Mouse (Mus musculus): ENCODE measurements around the gene Pltp. TPM values are rescaled to one million over a fixed set of nuclear protein-coding genes. Genes with fewer than 3 reads are reported as not detected.
"Not testable (repeated sequence)": the region's sequence is repeated elsewhere in the genome, so short reads cannot be mapped to it uniquely, and the experiment has no call there.

Pltp gene
- polyA plus RNA-seq, 1 experiment from 2014 or later = 193 TPM

DNA sequence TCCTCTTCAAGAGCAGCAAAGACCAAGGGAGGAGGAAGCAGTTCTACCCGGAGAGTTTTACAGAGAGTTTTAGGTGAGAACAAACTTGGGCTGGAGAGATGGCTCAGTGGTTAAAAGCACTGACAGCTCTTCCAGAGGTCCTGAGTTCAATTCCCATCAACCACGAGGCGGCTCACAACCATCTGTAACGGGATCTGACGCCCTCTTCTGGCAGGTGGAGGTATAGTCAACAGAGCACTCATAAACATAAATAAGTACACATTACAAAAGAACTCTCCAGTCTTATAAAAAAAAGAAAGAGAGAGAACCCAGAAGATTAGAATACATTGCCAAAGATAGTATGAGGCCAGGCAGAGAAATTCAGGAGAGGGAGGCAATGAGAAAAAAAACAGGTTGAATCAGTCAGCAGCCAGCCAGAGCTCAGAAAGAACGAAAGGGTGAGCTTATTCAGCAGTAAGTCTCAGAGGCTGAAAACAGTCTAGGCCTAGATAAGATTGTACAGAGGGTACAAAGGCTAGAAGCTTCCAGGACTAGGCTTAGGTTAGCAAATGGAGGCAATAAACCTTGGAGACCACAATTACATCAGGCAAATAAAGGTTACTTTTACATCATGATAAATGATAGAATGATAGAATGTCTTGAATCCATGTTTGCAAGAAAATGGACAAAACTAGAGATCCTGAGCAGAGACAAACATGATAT lies 14.2 kb upstream of the Pltp start:
- H3K36me3 ChIP-seq (ENCODE audit: control insufficient read depth, insufficient read depth, low read length) = no peaks in the 10 kb centered on the region

DNA sequence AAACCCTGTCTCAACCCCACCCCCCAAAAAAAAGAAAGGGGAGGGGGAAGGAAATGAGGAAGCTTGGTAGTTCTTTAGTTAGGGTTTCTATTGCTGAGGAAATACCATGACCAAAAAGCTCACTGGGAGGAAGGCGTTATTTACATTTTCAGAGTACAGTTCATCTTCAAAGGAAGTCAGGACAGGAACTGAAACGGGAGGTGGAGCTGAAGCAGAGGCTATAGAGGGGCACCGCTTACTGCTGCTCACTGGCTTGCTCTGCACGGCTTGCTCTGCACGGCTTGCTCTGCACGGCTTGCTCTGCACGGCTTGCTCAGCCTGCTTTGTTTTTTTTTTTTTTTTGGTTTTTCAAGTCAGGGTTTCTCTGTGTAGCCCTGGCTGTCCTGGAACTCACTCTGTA lies 11.0 kb upstream of the Pltp start:
- no peak overlapping the region for H3K4me2 ChIP-seq (ENCODE audit: low read depth, low read length)
- no peak overlapping the region for H3K4me3 ChIP-seq (ENCODE audit: low read length)
- peaks cover 3% of the 10 kb centered on the region; the same call in 1 of the 2 replicates for H3K4me1 ChIP-seq (replicated peaks; ENCODE audit: control insufficient read depth, insufficient read depth, low read length)
- no peaks in the 10 kb centered on the region for H3K27me3 ChIP-seq (ENCODE audit: control insufficient read depth, insufficient read depth, low read depth, low read length)
- no peaks in the 10 kb centered on the region for H3K36me3 ChIP-seq (ENCODE audit: control insufficient read depth, insufficient read depth, low read length)
- H3K9ac ChIP-seq (ENCODE audit: low read length) = no peak overlapping the region
- ATAC-seq (ENCODE audit: low read depth) = peak; percentile 47
- 32% methylated on average over 7 of the region's 7 CpGs for WGBS
- peaks cover 7% of the 10 kb centered on the region for H3K9me3 ChIP-seq (ENCODE audit: control insufficient read depth, low read length)
- H3K27ac ChIP-seq (ENCODE audit: low read length) = peak overlapping the region; percentile 89; the same call in 1 of the 2 replicates

More for the DNA sequence above, 14.2 kb upstream of the Pltp start:
- no peak overlapping the region for H3K27ac ChIP-seq (ENCODE audit: low read length)
- H3K9ac ChIP-seq (ENCODE audit: low read length) = no peak overlapping the region
- peaks cover 15% of the 10 kb centered on the region for H3K4me1 ChIP-seq (replicated peaks; ENCODE audit: control insufficient read depth, insufficient read depth, low read length)
- no peak for ATAC-seq (ENCODE audit: low read depth)
- peaks cover 7% of the 10 kb centered on the region for H3K9me3 ChIP-seq (ENCODE audit: control insufficient read depth, low read length)
- 48% methylated on average over 6 of the region's 6 CpGs for WGBS
- no peaks in the 10 kb centered on the region for H3K27me3 ChIP-seq (ENCODE audit: control insufficient read depth, insufficient read depth, low read depth, low read length)
- no peak overlapping the region for H3K4me3 ChIP-seq (ENCODE audit: low read length)
- H3K4me2 ChIP-seq (ENCODE audit: low read depth, low read length) = no peak overlapping the region

DNA sequence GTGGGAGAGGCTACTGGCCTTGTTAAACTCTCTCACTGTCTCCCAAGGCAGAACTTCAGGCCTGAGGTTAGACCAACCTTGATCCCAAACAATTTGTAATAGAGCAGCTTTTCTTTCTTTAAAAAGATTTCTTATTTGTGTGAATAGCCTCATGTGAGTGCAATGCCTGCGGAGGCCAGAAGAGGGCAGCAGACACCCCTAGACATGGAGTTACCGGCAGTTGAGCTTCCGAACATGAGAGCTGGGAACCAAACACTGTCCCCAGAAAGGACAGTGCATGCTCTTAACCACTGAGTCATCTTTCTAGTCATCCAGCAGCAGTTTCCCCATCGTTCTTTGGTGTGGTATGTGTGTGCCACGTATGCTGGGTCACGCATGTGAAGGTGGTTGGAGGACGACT lies 10.1 kb upstream of the Pltp start:
- Histone ChIP-seq H3K4me1 (replicated peaks; ENCODE audit: control insufficient read depth, insufficient read depth, low read length) (peaks cover 7% of the 10 kb centered on the region), H3K9ac (ENCODE audit: low read length) (no peak overlapping the region), H3K27ac (ENCODE audit: low read length) (peak overlapping the region; percentile 89), H3K27me3 (ENCODE audit: control insufficient read depth, insufficient read depth, low read depth, low read length) (no peaks in the 10 kb centered on the region), H3K4me3 (ENCODE audit: low read length) (no peak overlapping the region), H3K4me2 (ENCODE audit: low read depth, low read length) (no peak overlapping the region), H3K9me3 (ENCODE audit: control insufficient read depth, low read length) (peaks cover 7% of the 10 kb centered on the region), H3K36me3 (ENCODE audit: control insufficient read depth, insufficient read depth, low read length) (no peaks in the 10 kb centered on the region)
- ATAC-seq (ENCODE audit: low read depth) = no peak
- 89% methylated on average over 7 of the region's 7 CpGs for WGBS

DNA sequence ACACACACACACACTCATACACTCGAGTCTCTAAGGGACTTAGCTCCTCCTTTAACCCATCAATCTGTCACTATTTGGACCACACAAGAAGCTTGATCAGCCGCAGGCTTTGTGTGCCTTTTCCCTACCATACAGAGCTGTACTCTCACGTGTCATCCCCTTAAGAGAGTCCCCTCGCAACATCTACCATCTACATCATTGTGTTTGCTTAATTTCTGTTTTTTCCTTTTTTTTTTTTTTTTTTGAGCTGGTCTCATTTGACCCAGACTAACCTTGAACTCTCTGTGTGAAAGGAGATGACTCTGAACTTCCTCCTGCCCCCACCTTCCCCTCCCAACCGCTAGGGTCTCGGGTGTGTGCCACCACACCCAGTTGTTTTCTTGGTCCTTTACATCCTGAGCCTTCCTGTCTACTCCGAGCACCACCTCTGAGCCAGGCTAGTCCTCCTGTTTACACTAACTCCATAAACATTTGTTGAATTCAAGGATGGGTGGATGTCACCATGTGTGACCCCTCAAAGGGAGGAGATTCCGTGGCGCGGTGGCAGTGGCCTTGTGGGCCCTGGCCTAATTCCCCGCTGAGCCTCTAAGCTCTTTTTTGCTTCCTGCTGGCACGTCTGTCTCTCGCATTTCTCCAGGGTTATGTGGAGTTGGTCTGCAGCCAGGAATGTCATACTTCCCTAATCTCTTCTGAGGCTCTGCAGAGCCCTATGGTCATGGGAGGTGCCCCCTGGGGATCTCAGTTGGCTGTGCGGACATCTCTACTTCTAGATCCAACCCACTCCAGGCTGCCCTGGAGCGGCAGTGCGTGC lies 9.4 kb upstream of the Pltp start:
- H3K27ac ChIP-seq (ENCODE audit: low read length) = peak overlapping the region; percentile 89
- peak; percentile 76 for ATAC-seq (ENCODE audit: low read depth)
- no peaks in the 10 kb centered on the region for H3K36me3 ChIP-seq (ENCODE audit: control insufficient read depth, insufficient read depth, low read length)
- no peak overlapping the region for H3K9ac ChIP-seq (ENCODE audit: low read length)
- H3K9me3 ChIP-seq (ENCODE audit: control insufficient read depth, low read length) = peaks cover 7% of the 10 kb centered on the region
- H3K4me1 ChIP-seq (replicated peaks; ENCODE audit: control insufficient read depth, insufficient read depth, low read length) = peaks cover 13% of the 10 kb centered on the region
- WGBS = 27% methylated on average over 16 of the region's 16 CpGs
- no peak overlapping the region for H3K4me2 ChIP-seq (ENCODE audit: low read depth, low read length)
- no peak overlapping the region for H3K4me3 ChIP-seq (ENCODE audit: low read length)
- no peaks in the 10 kb centered on the region for H3K27me3 ChIP-seq (ENCODE audit: control insufficient read depth, insufficient read depth, low read depth, low read length)

DNA sequence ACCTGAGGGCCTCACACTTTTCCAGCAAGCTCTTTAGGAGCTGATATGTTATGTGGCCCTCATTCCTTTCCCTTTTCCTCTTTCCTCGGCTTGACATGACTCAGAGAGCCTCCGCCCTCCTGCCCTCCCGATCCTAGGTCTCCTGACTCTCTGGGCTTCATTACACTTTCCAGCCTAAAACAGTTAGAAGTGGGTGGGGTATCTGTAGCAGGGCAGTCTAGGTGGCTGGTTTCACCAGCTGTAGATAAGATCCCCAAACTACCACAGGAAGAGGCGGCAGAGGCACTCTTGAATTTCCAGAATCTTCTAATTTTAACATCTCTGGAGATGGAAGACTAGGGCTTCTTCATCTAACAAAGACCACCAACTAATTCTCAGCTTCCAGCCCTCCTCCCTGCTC lies 7.1 kb upstream of the Pltp start:
- H3K4me1 ChIP-seq (replicated peaks; ENCODE audit: control insufficient read depth, insufficient read depth, low read length) = peaks cover 32% of the 10 kb centered on the region
- H3K27me3 ChIP-seq (ENCODE audit: control insufficient read depth, insufficient read depth, low read depth, low read length) = no peaks in the 10 kb centered on the region
- no peak for ATAC-seq (ENCODE audit: low read depth)
- WGBS = 57% methylated on average over 4 of the region's 4 CpGs
- H3K9ac ChIP-seq (ENCODE audit: low read length) = no peak overlapping the region
- H3K4me2 ChIP-seq (ENCODE audit: low read depth, low read length) = no peak overlapping the region
- H3K27ac ChIP-seq (ENCODE audit: low read length) = no peak overlapping the region
- peaks cover 7% of the 10 kb centered on the region for H3K9me3 ChIP-seq (ENCODE audit: control insufficient read depth, low read length)
- H3K4me3 ChIP-seq (ENCODE audit: low read length) = no peak overlapping the region
- no peaks in the 10 kb centered on the region for H3K36me3 ChIP-seq (ENCODE audit: control insufficient read depth, insufficient read depth, low read length)

DNA sequence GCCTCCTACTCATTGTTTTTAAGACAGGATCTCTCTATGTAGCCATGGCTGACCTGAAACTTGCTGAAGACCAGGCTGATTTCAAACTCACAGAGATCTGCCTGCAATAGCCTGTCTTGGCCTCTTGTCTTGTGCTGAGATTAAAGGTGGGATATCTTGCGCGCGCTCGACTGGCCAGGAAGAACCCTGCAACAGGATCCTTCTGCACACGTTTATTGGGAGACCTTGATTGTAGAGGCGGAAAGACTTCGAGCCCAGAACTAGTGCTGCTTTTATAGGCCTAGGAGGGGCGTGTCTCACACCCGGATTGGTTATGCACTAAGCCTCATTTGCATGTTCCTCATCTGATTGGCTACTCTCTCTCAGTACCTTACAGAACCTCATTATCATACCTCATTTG lies 5.9 kb upstream of the Pltp start:
- ATAC-seq (ENCODE audit: low read depth); H3K4me2 ChIP-seq (ENCODE audit: low read depth, low read length); H3K27me3 ChIP-seq (ENCODE audit: control insufficient read depth, insufficient read depth, low read depth, low read length); H3K4me3 ChIP-seq (ENCODE audit: low read length); H3K9ac ChIP-seq (ENCODE audit: low read length); H3K9me3 ChIP-seq (ENCODE audit: control insufficient read depth, low read length); H3K36me3 ChIP-seq (ENCODE audit: control insufficient read depth, insufficient read depth, low read length): not testable (repeated sequence)
- 94% methylated on average over 8 of the region's 9 CpGs for WGBS
- Histone ChIP-seq H3K4me1 (replicated peaks; ENCODE audit: control insufficient read depth, insufficient read depth, low read length) (peaks cover 36% of the 10 kb centered on the region), H3K27ac (ENCODE audit: low read length) (peak overlapping the region; percentile 97)

DNA sequence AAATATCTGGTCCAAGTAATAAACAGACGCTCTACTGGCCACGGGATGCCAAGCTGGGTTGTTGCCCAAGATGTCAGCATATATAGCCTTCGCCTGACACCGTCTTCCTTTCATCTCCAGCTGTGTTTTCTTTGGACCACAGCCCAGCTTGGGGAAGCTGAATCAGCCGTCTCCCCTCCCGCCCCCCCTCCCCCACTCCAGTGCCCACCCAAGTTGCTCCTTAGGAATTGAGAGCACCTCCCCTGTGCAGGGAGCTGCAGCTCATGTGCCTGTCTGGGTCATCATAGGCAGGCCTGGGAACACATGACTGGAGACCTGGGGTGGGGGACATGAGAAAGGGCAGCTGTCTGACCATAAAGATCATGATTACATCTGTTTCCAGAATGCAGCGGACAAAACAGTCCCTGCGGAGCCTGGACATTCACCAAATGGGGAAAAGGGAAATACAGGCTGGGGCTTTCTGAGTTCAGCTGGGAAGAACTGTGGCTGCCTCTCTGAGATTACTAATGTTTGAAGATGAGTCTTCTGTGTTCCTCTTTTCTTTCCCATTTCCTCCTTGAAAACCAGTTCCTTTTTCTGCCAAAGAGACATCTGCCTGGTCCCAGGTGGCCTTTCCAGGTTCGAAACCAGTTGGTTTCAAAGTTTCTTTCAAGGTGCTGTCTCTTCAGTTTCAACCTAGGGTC lies 4.8 kb upstream of the Pltp start:
- Histone ChIP-seq H3K9me3 (ENCODE audit: control insufficient read depth, low read length) (no peaks in the 10 kb centered on the region), H3K27ac (ENCODE audit: low read length) (peak overlapping the region; percentile 97), H3K9ac (ENCODE audit: low read length) (no peak overlapping the region), H3K4me2 (ENCODE audit: low read depth, low read length) (peak overlapping the region; percentile 27; the same call in 1 of the 2 replicates), H3K4me3 (ENCODE audit: low read length) (no peak overlapping the region), H3K4me1 (replicated peaks; ENCODE audit: control insufficient read depth, insufficient read depth, low read length) (peaks cover 43% of the 10 kb centered on the region), H3K36me3 (ENCODE audit: control insufficient read depth, insufficient read depth, low read length) (no peaks in the 10 kb centered on the region), H3K27me3 (ENCODE audit: control insufficient read depth, insufficient read depth, low read depth, low read length) (no peaks in the 10 kb centered on the region)
- 18% methylated on average over 8 of the region's 9 CpGs for WGBS
- peak; percentile 86 for ATAC-seq (ENCODE audit: low read depth)

DNA sequence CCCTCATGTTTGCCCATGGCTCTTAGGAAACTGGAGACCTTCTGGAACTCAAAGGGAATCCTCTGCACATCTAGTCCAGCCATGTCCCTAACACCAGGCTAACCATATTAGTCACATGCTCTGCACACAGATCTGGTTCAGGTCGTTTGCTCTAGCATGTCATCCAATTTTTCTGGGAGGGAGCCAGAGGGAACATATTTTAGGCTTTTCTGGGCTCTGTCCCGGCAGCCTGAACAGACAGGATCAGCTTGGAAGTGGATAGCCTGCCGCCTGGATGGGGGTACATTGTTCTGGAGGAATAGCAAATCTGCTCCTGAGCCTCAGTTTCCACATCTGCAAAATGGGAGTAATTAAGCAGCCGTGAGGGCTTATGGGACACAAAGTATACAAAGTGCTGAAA lies 3.6 kb upstream of the Pltp start:
- Histone ChIP-seq H3K9ac (ENCODE audit: low read length) (no peak overlapping the region), H3K9me3 (ENCODE audit: control insufficient read depth, low read length) (no peaks in the 10 kb centered on the region), H3K4me1 (replicated peaks; ENCODE audit: control insufficient read depth, insufficient read depth, low read length) (peaks cover 46% of the 10 kb centered on the region), H3K27ac (ENCODE audit: low read length) (peak overlapping the region; percentile 97), H3K4me2 (ENCODE audit: low read depth, low read length) (no peak overlapping the region), H3K36me3 (ENCODE audit: control insufficient read depth, insufficient read depth, low read length) (no peaks in the 10 kb centered on the region), H3K4me3 (ENCODE audit: low read length) (no peak overlapping the region), H3K27me3 (ENCODE audit: control insufficient read depth, insufficient read depth, low read depth, low read length) (no peaks in the 10 kb centered on the region)
- WGBS = 41% methylated on average over 4 of the region's 4 CpGs
- no peak for ATAC-seq (ENCODE audit: low read depth)
